Mouse (Mus musculus): ENCODE measurements around the gene Agtrap. TPM values are rescaled to one million over a fixed set of nuclear protein-coding genes. Genes with fewer than 3 reads are reported as not detected.

Gene Agtrap
- total and polyA plus RNA-seq, 2 experiments from 2014 or later, result 4.2 to 7.9 TPM

DNA sequence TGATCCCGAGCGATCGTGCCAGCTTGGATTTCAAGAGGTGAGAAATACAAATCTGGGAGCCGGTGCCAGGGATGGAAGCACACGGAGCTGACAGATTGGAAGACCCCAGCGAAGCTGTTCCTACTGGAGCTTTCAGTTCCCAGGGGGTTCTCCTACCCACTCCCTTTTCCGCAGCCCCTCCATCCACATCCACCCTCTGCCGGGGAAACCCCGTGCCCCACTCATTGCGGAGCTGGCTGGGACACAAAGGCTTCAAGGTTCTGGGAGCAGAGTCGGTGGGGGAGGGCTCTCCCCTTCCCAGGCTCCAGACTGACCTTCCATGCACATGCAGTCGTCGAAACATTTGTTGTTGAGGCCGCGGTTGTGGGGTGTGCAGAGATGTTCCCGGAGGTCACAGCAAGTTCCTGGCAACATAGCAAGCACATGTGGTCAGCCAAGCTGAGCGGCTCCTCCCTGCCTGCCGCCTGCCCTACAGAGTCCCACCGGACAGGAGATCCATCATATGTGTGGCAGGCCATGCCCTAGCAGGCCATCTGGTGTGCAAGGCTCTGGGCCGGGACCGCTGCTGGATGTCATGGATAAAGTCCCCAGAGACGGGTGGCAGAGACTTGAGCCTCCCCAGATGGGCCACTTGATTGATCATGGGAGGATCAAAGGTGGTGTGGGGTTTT, 19.9 kb upstream of the Agtrap start:
- Histone ChIP-seq H3K4me1 (ENCODE audit: insufficient read depth) (peaks cover 5% of the 10 kb centered on the region), H3K4me3 (ENCODE audit: low read depth, low read length) (no peak overlapping the region), H3K36me3 (ENCODE audit: insufficient read depth) (peaks cover 26% of the 10 kb centered on the region), H3K9me3 (ENCODE audit: low read length) (no peaks in the 10 kb centered on the region), H3K9ac (no peak overlapping the region), H3K27me3 (ENCODE audit: insufficient read depth, low read length) (no peaks in the 10 kb centered on the region), H3K27ac (ENCODE audit: low read depth, low read length) (0 out of 2 replicates have a peak overlapping the region, but pooled peaks have one; percentile 29), H3K4me2 (ENCODE audit: low read depth) (no peak overlapping the region)
- DNase-seq, result peak; percentile 84
- WGBS, result 50% methylated on average over 22 of the region's 22 CpGs
- TF ChIP-seq CTCF (IDR thresholded peaks at IDR 0.05; ENCODE audit: low read depth), result no peak
- peak; percentile 88 for ATAC-seq

DNA sequence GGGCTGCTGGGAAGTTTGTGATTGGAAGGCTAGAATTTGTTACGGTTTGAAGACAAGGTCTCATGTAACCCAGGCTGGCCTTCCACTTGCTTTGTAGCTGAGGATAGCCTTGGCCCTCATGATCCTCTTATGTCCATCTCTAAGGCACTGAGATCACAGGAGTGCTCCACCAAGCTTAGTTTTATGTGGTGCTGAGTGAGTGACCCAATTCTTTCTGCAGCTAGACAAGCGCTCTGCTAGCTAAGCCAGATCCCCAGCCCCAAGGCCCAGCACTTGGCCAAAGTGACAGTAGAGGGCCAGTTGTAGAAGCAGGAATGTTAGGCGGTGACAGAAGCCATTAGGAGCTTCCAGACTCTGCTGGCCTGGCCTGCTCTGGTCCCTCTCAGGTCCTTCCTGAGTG, 16.3 kb upstream of the Agtrap start:
- peaks cover 20% of the 10 kb centered on the region for H3K36me3 ChIP-seq (ENCODE audit: insufficient read depth)
- H3K9me3 ChIP-seq (ENCODE audit: low read length), result no peaks in the 10 kb centered on the region
- H3K4me1 ChIP-seq (ENCODE audit: insufficient read depth), result peaks cover 10% of the 10 kb centered on the region
- H3K9ac ChIP-seq, result no peak overlapping the region
- no peak for ATAC-seq
- DNase-seq, result no peak
- no peak overlapping the region for H3K4me3 ChIP-seq (ENCODE audit: low read depth, low read length)
- no peak overlapping the region for H3K27ac ChIP-seq (ENCODE audit: low read depth, low read length)
- WGBS, result 87% methylated on average over 3 of the region's 3 CpGs
- no peaks in the 10 kb centered on the region for H3K27me3 ChIP-seq (ENCODE audit: insufficient read depth, low read length)
- no peak for TF ChIP-seq CTCF (IDR thresholded peaks at IDR 0.05; ENCODE audit: low read depth)
- H3K4me2 ChIP-seq (ENCODE audit: low read depth), result no peak overlapping the region

DNA sequence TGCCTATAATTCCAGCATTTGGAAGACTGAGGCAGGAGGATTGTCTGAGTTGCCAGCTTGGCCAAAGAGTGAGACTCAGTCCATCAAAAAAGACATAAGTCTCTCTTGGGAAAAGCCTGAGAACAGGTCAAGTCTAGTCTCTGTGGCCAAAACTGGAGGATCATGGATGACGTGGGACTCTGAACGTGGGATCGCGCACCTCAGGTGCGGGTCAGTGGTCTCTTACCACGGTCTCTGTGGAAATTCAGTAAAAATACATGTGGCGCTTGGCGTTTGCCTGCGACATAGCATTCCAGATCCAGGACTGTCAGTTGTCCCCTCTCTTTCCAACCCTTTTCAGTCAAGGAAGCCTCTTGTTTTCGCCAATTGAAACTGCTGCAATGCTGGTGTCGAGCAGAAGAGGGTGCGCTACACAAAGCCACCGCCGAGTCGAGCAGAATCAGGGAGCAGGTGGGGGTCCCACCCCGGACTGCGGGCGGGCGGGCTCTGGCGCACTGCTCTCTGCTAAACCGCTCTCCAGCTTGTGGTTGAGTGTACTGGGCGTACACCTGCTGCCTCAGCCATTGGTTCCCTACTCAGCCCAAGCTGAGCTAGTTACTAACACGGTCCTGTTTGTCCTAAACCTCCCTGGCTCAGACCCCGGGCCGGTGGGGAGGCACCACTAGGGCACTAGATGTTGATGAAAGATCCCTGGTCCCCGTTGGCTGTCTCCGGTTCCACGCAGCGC, 14.1 kb upstream of the Agtrap start:
- TF ChIP-seq CTCF (IDR thresholded peaks at IDR 0.05; ENCODE audit: low read depth), result peak; percentile 85

DNA sequence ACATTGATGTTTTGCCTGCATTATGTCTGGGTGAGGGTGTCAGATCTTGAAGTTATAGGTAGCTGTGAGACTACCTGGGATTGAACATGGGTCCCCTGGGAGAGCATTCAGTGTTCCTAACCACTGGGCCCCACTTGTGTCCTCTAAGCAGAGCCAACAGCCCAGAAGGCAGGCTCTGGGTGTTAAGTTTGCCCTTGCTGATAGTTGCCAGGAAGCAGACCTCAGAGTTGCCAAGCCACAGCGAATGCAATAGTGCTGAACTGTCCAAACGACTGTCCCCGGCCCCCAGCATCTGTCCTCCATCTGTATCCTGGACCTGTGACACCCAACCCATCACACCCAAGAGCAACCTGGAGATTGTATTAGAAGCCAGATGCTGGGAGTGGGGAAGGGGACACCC, 10.8 kb upstream of the Agtrap start:
- no peak for TF ChIP-seq CTCF (IDR thresholded peaks at IDR 0.05; ENCODE audit: low read depth)
- DNase-seq (no peak), ATAC-seq (no peak)
- Histone ChIP-seq H3K4me3 (ENCODE audit: low read depth, low read length) (no peak overlapping the region), H3K9me3 (ENCODE audit: low read length) (no peaks in the 10 kb centered on the region), H3K27me3 (ENCODE audit: insufficient read depth, low read length) (no peaks in the 10 kb centered on the region), H3K36me3 (ENCODE audit: insufficient read depth) (peaks cover 12% of the 10 kb centered on the region), H3K4me1 (ENCODE audit: insufficient read depth) (peaks cover 5% of the 10 kb centered on the region; the same call in 1 of the 2 replicates), H3K9ac (no peak overlapping the region), H3K4me2 (ENCODE audit: low read depth) (no peak overlapping the region), H3K27ac (ENCODE audit: low read depth, low read length) (no peak overlapping the region)
- WGBS, result 71% methylated on average over 3 of the region's 3 CpGs

More for the DNA sequence above, 14.1 kb upstream of the Agtrap start:
- H3K9me3 ChIP-seq (ENCODE audit: low read length), result no peaks in the 10 kb centered on the region
- ATAC-seq, result peak; percentile 94
- 14% methylated on average over 29 of the region's 29 CpGs for WGBS
- H3K27ac ChIP-seq (ENCODE audit: low read depth, low read length), result peak overlapping the region; percentile 69
- no peaks in the 10 kb centered on the region for H3K27me3 ChIP-seq (ENCODE audit: insufficient read depth, low read length)
- peak overlapping the region; percentile 39; the same call in 1 of the 2 replicates for H3K9ac ChIP-seq
- peaks cover 5% of the 10 kb centered on the region; the same call in 1 of the 2 replicates for H3K4me1 ChIP-seq (ENCODE audit: insufficient read depth)
- DNase-seq, result peak; percentile 85
- H3K4me3 ChIP-seq (ENCODE audit: low read depth, low read length), result 0 out of 2 replicates have a peak overlapping the region, but pooled peaks have one; percentile 7
- H3K36me3 ChIP-seq (ENCODE audit: insufficient read depth), result peaks cover 15% of the 10 kb centered on the region
- H3K4me2 ChIP-seq (ENCODE audit: low read depth), result peak overlapping the region; percentile 37

DNA sequence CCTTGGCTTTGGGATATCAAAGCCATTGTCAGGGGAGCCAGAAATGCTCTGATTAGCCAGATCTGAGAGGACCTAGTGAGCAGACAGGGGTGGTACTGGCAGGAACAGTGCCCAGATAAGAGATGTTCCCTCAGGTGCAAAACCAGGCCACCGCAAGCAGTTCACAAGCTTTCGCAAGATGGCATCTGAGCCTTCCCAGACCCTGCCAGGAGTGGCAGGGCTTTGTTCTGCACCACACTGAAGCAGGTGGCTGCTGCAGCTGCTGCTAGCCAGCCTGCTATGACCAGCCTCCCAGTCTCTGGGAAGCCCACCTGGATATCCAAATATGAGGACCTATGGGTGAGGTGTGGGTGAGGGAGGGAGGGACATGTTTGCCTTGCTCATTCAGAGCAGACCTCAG, 10.1 kb upstream of the Agtrap start:
- no peak for ATAC-seq
- Histone ChIP-seq H3K9me3 (ENCODE audit: low read length) (no peaks in the 10 kb centered on the region), H3K4me1 (ENCODE audit: insufficient read depth) (peaks cover 5% of the 10 kb centered on the region; the same call in 1 of the 2 replicates), H3K36me3 (ENCODE audit: insufficient read depth) (peaks cover 12% of the 10 kb centered on the region), H3K27me3 (ENCODE audit: insufficient read depth, low read length) (no peaks in the 10 kb centered on the region), H3K27ac (ENCODE audit: low read depth, low read length) (no peak overlapping the region), H3K9ac (no peak overlapping the region), H3K4me3 (ENCODE audit: low read depth, low read length) (no peak overlapping the region), H3K4me2 (ENCODE audit: low read depth) (no peak overlapping the region)
- no peak for DNase-seq
- TF ChIP-seq CTCF (IDR thresholded peaks at IDR 0.05; ENCODE audit: low read depth), result no peak
- WGBS, result 67% methylated on average over 2 of the region's 2 CpGs

DNA sequence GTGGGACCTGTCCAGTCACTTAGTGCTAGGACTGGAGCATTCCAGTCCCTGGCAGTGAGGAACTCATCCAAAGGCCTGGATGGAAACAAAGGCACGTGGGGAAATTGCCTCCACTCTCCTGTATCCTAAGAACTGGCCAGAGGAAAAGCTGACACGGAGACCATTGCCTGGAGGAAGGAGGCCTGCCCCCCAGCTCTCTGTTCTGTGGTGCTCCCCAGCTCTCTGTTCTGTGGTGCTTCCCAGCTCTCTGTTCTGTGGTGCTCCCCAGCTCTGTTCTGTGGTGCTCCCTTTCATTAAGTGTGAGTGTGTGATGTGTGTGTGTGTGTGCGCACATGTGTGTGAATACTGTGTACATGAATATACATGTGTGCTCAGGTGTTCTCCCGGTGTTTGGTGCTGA, 7.2 kb upstream of the Agtrap start:
- WGBS, result 77% methylated on average over 4 of the region's 4 CpGs
- DNase-seq, result no peak
- no peak overlapping the region for H3K9ac ChIP-seq
- no peaks in the 10 kb centered on the region for H3K9me3 ChIP-seq (ENCODE audit: low read length)
- ATAC-seq, result no peak
- no peak overlapping the region for H3K4me2 ChIP-seq (ENCODE audit: low read depth)
- TF ChIP-seq CTCF (IDR thresholded peaks at IDR 0.05; ENCODE audit: low read depth), result no peak
- no peaks in the 10 kb centered on the region for H3K27me3 ChIP-seq (ENCODE audit: insufficient read depth, low read length)
- no peak overlapping the region for H3K27ac ChIP-seq (ENCODE audit: low read depth, low read length)
- no peaks in the 10 kb centered on the region for H3K4me1 ChIP-seq (ENCODE audit: insufficient read depth)
- H3K4me3 ChIP-seq (ENCODE audit: low read depth, low read length), result no peak overlapping the region
- 0 out of 2 replicates have a peak, but pooled peaks cover 4% of the 10 kb centered on the region for H3K36me3 ChIP-seq (ENCODE audit: insufficient read depth)

DNA sequence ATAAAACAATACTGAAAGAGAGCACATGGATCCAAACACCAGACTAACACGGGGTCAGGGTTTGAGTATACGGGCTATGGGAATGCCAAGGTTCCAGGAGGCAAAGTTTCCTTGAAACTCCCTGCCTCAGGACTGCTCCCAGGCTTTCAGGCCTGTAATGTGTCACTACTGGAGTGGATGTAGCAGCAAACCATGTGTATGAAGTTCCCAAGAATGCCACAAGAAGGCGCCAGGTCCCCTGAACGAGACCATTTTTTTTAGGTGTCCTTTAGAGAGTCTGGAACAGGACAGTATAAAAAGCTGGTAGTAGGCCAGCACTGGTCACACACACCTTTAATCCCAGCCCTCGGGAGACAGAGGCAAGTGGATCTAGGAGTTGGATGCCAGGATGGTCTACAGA, 6.3 kb upstream of the Agtrap start:
- no peak for DNase-seq
- no peak overlapping the region for H3K4me2 ChIP-seq (ENCODE audit: low read depth)
- no peak overlapping the region for H3K27ac ChIP-seq (ENCODE audit: low read depth, low read length)
- no peak overlapping the region for H3K4me3 ChIP-seq (ENCODE audit: low read depth, low read length)
- no peaks in the 10 kb centered on the region for H3K4me1 ChIP-seq (ENCODE audit: insufficient read depth)
- H3K36me3 ChIP-seq (ENCODE audit: insufficient read depth), result no peaks in the 10 kb centered on the region
- TF ChIP-seq CTCF (IDR thresholded peaks at IDR 0.05; ENCODE audit: low read depth), result peak; percentile 32; the same call in 1 of the 2 replicates
- H3K27me3 ChIP-seq (ENCODE audit: insufficient read depth, low read length), result no peaks in the 10 kb centered on the region
- no peaks in the 10 kb centered on the region for H3K9me3 ChIP-seq (ENCODE audit: low read length)
- WGBS, result 69% methylated on average over 5 of the region's 5 CpGs
- ATAC-seq, result 0 out of 2 replicates have a peak, but pooled peaks have one; percentile 11
- H3K9ac ChIP-seq, result no peak overlapping the region
